Mouse (Mus musculus): ENCODE measurements at regions not wholly inside any gene's neighbourhood (a gene's known extent, or its start where the extent isn't known, plus 50 kb on each side); places are given as distances from the start of the nearest gene placed in this dataset.

GRCm38 (mm10) chr5:72219697-72220096 lies 51.7 kb upstream of the Commd8 start:
- Histone ChIP-seq H3K4me1 (ENCODE audit: control insufficient read depth, insufficient read depth, low read length) (no peaks in the 10 kb centered on the region), H3K4me3 (ENCODE audit: insufficient read depth, low read length) (no peak overlapping the region), H3K27ac (ENCODE audit: insufficient read depth, low read length) (no peak overlapping the region)
- TF ChIP-seq POLR2A (IDR thresholded peaks at IDR 0.05; ENCODE audit: extremely low read depth, insufficient read depth, low read length) (no peak), CTCF (IDR thresholded peaks at IDR 0.05; ENCODE audit: extremely low read depth, insufficient read depth, low read length) (no peak)

GRCm38 (mm10) chr5:72219248-72219647 lies 51.3 kb upstream of the Commd8 start:
- Histone ChIP-seq H3K4me3 (ENCODE audit: insufficient read depth, low read length) (no peak overlapping the region), H3K27ac (ENCODE audit: insufficient read depth, low read length) (no peak overlapping the region), H3K4me1 (ENCODE audit: control insufficient read depth, insufficient read depth, low read length) (no peaks in the 10 kb centered on the region)
- no peak for TF ChIP-seq CTCF (IDR thresholded peaks at IDR 0.05; ENCODE audit: extremely low read depth, insufficient read depth, low read length)
- no peak for TF ChIP-seq POLR2A (IDR thresholded peaks at IDR 0.05; ENCODE audit: extremely low read depth, insufficient read depth, low read length)
